ENCODE assay signal across 9 mouse cellular contexts in the genomic region with DNA sequence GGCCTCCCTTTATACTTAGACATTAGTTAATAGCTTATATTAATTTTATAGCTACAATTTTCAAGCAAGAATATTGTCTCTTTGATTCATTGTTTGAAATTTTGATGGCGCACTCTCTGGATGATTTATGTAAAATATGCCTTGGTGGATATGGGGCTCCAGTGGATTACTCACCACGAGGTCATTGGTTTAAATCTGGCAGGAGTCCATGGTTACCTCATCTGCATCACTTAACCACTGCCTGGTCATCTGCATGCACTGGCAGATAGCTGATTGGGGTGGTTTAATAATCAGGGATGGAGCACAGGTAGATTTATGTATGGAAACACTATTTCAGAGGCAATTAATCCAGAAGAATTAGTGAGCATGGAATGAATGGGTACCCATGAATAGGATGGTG. TPM values are rescaled to one million over a fixed set of nuclear protein-coding genes. Genes with fewer than 3 reads are reported as not detected.
DNase-seq lines count a peak whose midpoint lies in the region; ATAC-seq and TF ChIP-seq lines count a peak whose summit lies in the region.
"Had no signal": no experiment of that assay in that cellular context is flagged by ENCODE, and none has a peak within 500 bp of the region (broad histone marks: within the 10 kb centered on the region; RNA-seq: fewer than 3 reads in every experiment).

No protein-coding gene starts in this region.

- peak overlapping the region; percentile 69; the same call in 1 of the 2 replicates for H3K4me3 ChIP-seq in layer of hippocampus, adult 2 months
- peak overlapping the region; percentile 47; the same call in 1 of the 2 replicates for H3K4me3 ChIP-seq in intestine, embryonic 15.5 days (replicated peaks)
- peak overlapping the region; percentile 60 for H3K4me3 ChIP-seq in neural tube, embryonic 13.5 days
- H3K4me3 ChIP-seq: heart, adult 2 months had no signal

- H3K9me3 ChIP-seq in intestine, embryonic 15.5 days: no peaks in the 10 kb centered on the region
- H3K9me3 ChIP-seq in neural tube, embryonic 13.5 days: no peaks in the 10 kb centered on the region

- TF ChIP-seq CTCF in layer of hippocampus, adult 2 months (conservative IDR thresholded peaks at IDR 0.05): no peak

- no peaks in the 10 kb centered on the region for H3K27me3 ChIP-seq in intestine, embryonic 15.5 days (replicated peaks)
- H3K27me3 ChIP-seq in neural tube, embryonic 13.5 days: peaks cover 7% of the 10 kb centered on the region

- no peak for ATAC-seq in intestine, embryonic 15.5 days
- ATAC-seq in neural tube, embryonic 13.5 days (ENCODE audit: low read depth): 0 out of 2 replicates have a peak, but pooled peaks have one; percentile 24

- no peaks in the 10 kb centered on the region for H3K4me1 ChIP-seq in intestine, embryonic 15.5 days (replicated peaks)
- H3K4me1 ChIP-seq in neural tube, embryonic 13.5 days (replicated peaks): peaks cover 19% of the 10 kb centered on the region

- DNase-seq in layer of hippocampus, adult 2 months (ENCODE audit: low spot score in 2 of 2): no peak
- DNase-seq in layer of hippocampus, adult 8-10 months (ENCODE audit: low spot score in 2 of 2): no peak
- peak; percentile 66 to 71 for DNase-seq in adrenal gland, postnatal 36 days
- no peak for DNase-seq in frontal cortex, postnatal 10 days (ENCODE audit: low spot score in 2 of 2)
- no peak for DNase-seq in left cerebral cortex, adult 8-10 months (ENCODE audit: low spot score in 2 of 2)
- DNase-seq: heart, adult 2 months had no signal

- WGBS in intestine, embryonic 15.5 days: 46% methylated on average over 2 of the region's 2 CpGs
- WGBS in neural tube, embryonic 13.5 days: 35% methylated on average over 2 of the region's 2 CpGs

- peak overlapping the region; percentile 69 for H3K4me2 ChIP-seq in intestine, embryonic 15.5 days (replicated peaks)
- H3K4me2 ChIP-seq in neural tube, embryonic 13.5 days: peak overlapping the region; percentile 77

- no peaks in the 10 kb centered on the region for H3K36me3 ChIP-seq in intestine, embryonic 15.5 days
- H3K36me3 ChIP-seq in neural tube, embryonic 13.5 days: no peaks in the 10 kb centered on the region

- no peak overlapping the region for H3K27ac ChIP-seq in layer of hippocampus, adult 2 months
- no peak overlapping the region for H3K27ac ChIP-seq in intestine, embryonic 15.5 days
- H3K27ac ChIP-seq in neural tube, embryonic 13.5 days (replicated peaks): no peak overlapping the region
- H3K27ac ChIP-seq: heart, adult 2 months had no signal

- H3K9ac ChIP-seq in intestine, embryonic 15.5 days: no peak overlapping the region
- H3K9ac ChIP-seq in neural tube, embryonic 13.5 days: no peak overlapping the region

RNA-seq across cellular contexts. Expression of a gene that starts 2.0 kb away (rescaled TPM):
- 10 to 100 TPM; 17.1 to 19.7 TPM for total RNA-seq in layer of hippocampus, adult 2 months (2021)
- 10 to 100 TPM; 11.3 to 15.1 (median 14.4) TPM for total RNA-seq in layer of hippocampus, adult 8-10 months (2022)
- 10 to 100 TPM; 12.4 to 16.4 TPM for total RNA-seq in adrenal gland, postnatal 36 days (2021)
- 38.1 and 43.6 TPM in 2 replicates for polyA plus RNA-seq in intestine, embryonic 15.5 days (2015; fragmentation: Nextera tagmentation; extraction: Ambion mirVana)
- polyA plus RNA-seq in neural tube, embryonic 13.5 days (2015; fragmentation: Nextera tagmentation; extraction: Ambion mirVana): 30.3 and 31.7 TPM in 2 replicates
- total RNA-seq in left cerebral cortex, adult 8-10 months (2022): 10 to 100 TPM; 15.9 to 21.9 (median 19.8) TPM
- total RNA-seq: neutrophil, adult 5-6 weeks had no signal

Comparison
In these comparisons a context has a peak if more than half of its experiments do, and no peak if none do; other contexts are left out.
1. DNase-seq: peak in adrenal gland, postnatal 36 days (2 of 2); none in layer of hippocampus, adult 2 months (0 of 2), layer of hippocampus, adult 8-10 months (0 of 2), frontal cortex, postnatal 10 days (0 of 2) and left cerebral cortex, adult 8-10 months (0 of 2).
2. Peak in every context shown above with its lines, with median percentiles within 50 percentile points of each other: H3K4me3 ChIP-seq.